Mouse (Mus musculus) neural tube, embryonic 13.5 days (tissue): Measurements from ENCODE around the gene Serpinb9. TPM values are rescaled to one million over a fixed set of nuclear protein-coding genes. Genes with fewer than 3 reads are reported as not detected.
"Not testable (repeated sequence)": the region's sequence is repeated elsewhere in the genome, so short reads cannot be mapped to it uniquely, and the experiment has no call there.

Experiments
- ATAC-seq: fragments of 200-750 bp; cut with Nextera tagmentation; 2 replicates; pipeline ENCODE4 v1.8.0; 2017; ENCODE audit warnings: low read depth, mild to moderate bottlenecking, moderate TSS enrichment, moderate library complexity
- H3K27ac ChIP-seq: fragments of 300-500 bp; sonication (generic); replicated peaks from 2 replicates; pipeline ENCODE4 v1.5.1; 2015; ENCODE audit warnings: moderate library complexity, mild to moderate bottlenecking, inconsistent platforms
- H3K27me3 ChIP-seq: fragments of 300-500 bp; sonication (generic); 2 replicates; pipeline ENCODE4 v1.6.1; 2015; ENCODE audit warnings: mild to moderate bottlenecking, inconsistent platforms
- H3K36me3 ChIP-seq: fragments of 300-500 bp; sonication (generic); 2 replicates; pipeline ENCODE4 v1.6.1; 2015; ENCODE audit warnings: mild to moderate bottlenecking, inconsistent platforms
- H3K4me1 ChIP-seq: fragments of 300-500 bp; sonication (generic); replicated peaks from 2 replicates; pipeline ENCODE4 v1.6.1; 2015; ENCODE audit warnings: inconsistent platforms
- H3K4me2 ChIP-seq: fragments of 300-500 bp; sonication (generic); 2 replicates; pipeline ENCODE4 v1.6.1; 2015; ENCODE audit warnings: inconsistent platforms, mild to moderate bottlenecking, moderate library complexity
- H3K4me3 ChIP-seq: fragments of 300-500 bp; sonication (generic); 2 replicates; pipeline ENCODE4 v1.5.1; 2015; ENCODE audit warnings: mild to moderate bottlenecking, inconsistent platforms
- H3K9ac ChIP-seq: fragments of 300-500 bp; sonication (generic); 2 replicates; pipeline ENCODE4 v1.6.1; 2015; ENCODE audit warnings: moderate library complexity, mild to moderate bottlenecking, inconsistent platforms
- H3K9me3 ChIP-seq: fragments of 300-500 bp; sonication (generic); 2 replicates; pipeline ENCODE4 v1.6.1; 2016; ENCODE audit warnings: inconsistent platforms
- WGBS: fragments of 180-500 bp; shearing (Covaris S2); methylation state at CpG from one replicate; pipeline ENCODE4 v1.1.7; 2015; 5-methylcytosine and 5-hydroxymethylcytosine counted together
- polyA plus RNA-seq: library from polyadenylated mRNA; unstranded; fragments of >200 nt; fragmentation: Nextera tagmentation; extraction: Ambion mirVana; gene quantifications from 2 replicates; pipeline ENCODE4 v1.2.1, GENCODE M21; 2015

The Serpinb9 gene
- polyA plus RNA-seq, result 1.3 and 1.9 TPM in 2 replicates

- Histone ChIP-seq H3K4me2 (peak within 1 kb of the TSS; percentile 42), H3K27me3 (no peaks in the 10 kb centered on the region), H3K36me3 (no peaks in the 10 kb centered on the region), H3K9ac (0 out of 2 replicates have a peak within 1 kb of the TSS, but pooled peaks have one; percentile 35), H3K4me3 (peak within 1 kb of the TSS; percentile 20; the same call in 1 of the 2 replicates), H3K27ac (no peak within 1 kb of the TSS), H3K9me3 (no peaks in the 10 kb centered on the region), H3K4me1 (peaks cover 8% of the 10 kb centered on the region; the same call in 1 of the 2 replicates)
- WGBS, result 79% methylated on average over 3 of the region's 3 CpGs
- ATAC-seq, result no peak
These were observed at the start of gene Serpinb9 for GRCm38 (mm10) chr13:33002950-33003349. Gene Serpinb9, plus strand, starts transcription at chr13:33003250.

- no peaks in the 10 kb centered on the region for H3K27me3 ChIP-seq
- no peak for ATAC-seq
- H3K4me2 ChIP-seq, result no peak overlapping the region
- no peak overlapping the region for H3K9ac ChIP-seq
- H3K27ac ChIP-seq, result no peak overlapping the region
- H3K4me3 ChIP-seq, result no peak overlapping the region
- no peaks in the 10 kb centered on the region for H3K9me3 ChIP-seq
- 71% methylated on average over 4 of the region's 4 CpGs for WGBS
- no peaks in the 10 kb centered on the region for H3K4me1 ChIP-seq
- no peaks in the 10 kb centered on the region for H3K36me3 ChIP-seq
These were observed 46.5 kb upstream of the Serpinb9 start for GRCm38 (mm10) chr13:32956537-32956936.

- Histone ChIP-seq H3K4me2 (no peak overlapping the region), H3K9ac (no peak overlapping the region), H3K27ac (no peak overlapping the region), H3K4me1 (no peaks in the 10 kb centered on the region), H3K4me3 (no peak overlapping the region), H3K36me3 (no peaks in the 10 kb centered on the region), H3K27me3 (no peaks in the 10 kb centered on the region), H3K9me3 (no peaks in the 10 kb centered on the region)
- WGBS, result 88% methylated on average over 4 of the region's 4 CpGs
- no peak for ATAC-seq
These were observed 45.1 kb upstream of the Serpinb9 start for GRCm38 (mm10) chr13:32957917-32958316.

- not testable (repeated sequence) for H3K9me3 ChIP-seq, H3K27me3 ChIP-seq, H3K4me1 ChIP-seq, H3K4me3 ChIP-seq, ATAC-seq, H3K36me3 ChIP-seq, H3K9ac ChIP-seq, H3K4me2 ChIP-seq, H3K27ac ChIP-seq
- 86% methylated on average over 7 of the region's 7 CpGs for WGBS
These were observed 44.5 kb upstream of the Serpinb9 start for GRCm38 (mm10) chr13:32958521-32958920.

- no peak overlapping the region for H3K9ac ChIP-seq
- no peak overlapping the region for H3K27ac ChIP-seq
- no peaks in the 10 kb centered on the region for H3K27me3 ChIP-seq
- H3K4me1 ChIP-seq, result 0 out of 2 replicates have a peak, but pooled peaks cover 4% of the 10 kb centered on the region
- H3K4me3 ChIP-seq, result no peak overlapping the region
- H3K4me2 ChIP-seq, result no peak overlapping the region
- no peaks in the 10 kb centered on the region for H3K9me3 ChIP-seq
- H3K36me3 ChIP-seq, result no peaks in the 10 kb centered on the region
- WGBS, result 85% methylated on average over 9 of the region's 9 CpGs
- no peak for ATAC-seq
These were observed 38.9 kb upstream of the Serpinb9 start for GRCm38 (mm10) chr13:32963990-32964753.

- H3K27me3 ChIP-seq, result no peaks in the 10 kb centered on the region
- WGBS, result 40% methylated on average over 16 of the region's 16 CpGs
- peak; percentile 23; the same call in 1 of the 2 replicates for ATAC-seq
- H3K4me2 ChIP-seq, result peak within 1 kb of the TSS; percentile 42
- H3K27ac ChIP-seq, result no peak within 1 kb of the TSS
- H3K9ac ChIP-seq, result no peak within 1 kb of the TSS
- peak within 1 kb of the TSS; percentile 19; the same call in 1 of the 2 replicates for H3K4me3 ChIP-seq
- 0 out of 2 replicates have a peak, but pooled peaks cover 4% of the 10 kb centered on the region for H3K4me1 ChIP-seq
- no peaks in the 10 kb centered on the region for H3K36me3 ChIP-seq
- H3K9me3 ChIP-seq, result no peaks in the 10 kb centered on the region
These were observed 37.9 kb upstream of the Serpinb9 start, which contains the start of gene Serpinb6b for GRCm38 (mm10) chr13:32964989-32965811. Gene Serpinb6b, plus strand, starts transcription at chr13:32965209.

- no peak overlapping the region for H3K9ac ChIP-seq
- 78% methylated on average over 5 of the region's 5 CpGs for WGBS
- no peaks in the 10 kb centered on the region for H3K9me3 ChIP-seq
- H3K4me2 ChIP-seq, result no peak overlapping the region
- no peak overlapping the region for H3K27ac ChIP-seq
- ATAC-seq, result no peak
- H3K27me3 ChIP-seq, result no peaks in the 10 kb centered on the region
- no peak overlapping the region for H3K4me3 ChIP-seq
- 0 out of 2 replicates have a peak, but pooled peaks cover 4% of the 10 kb centered on the region for H3K4me1 ChIP-seq
- no peaks in the 10 kb centered on the region for H3K36me3 ChIP-seq
These were observed 36.9 kb upstream of the Serpinb9 start for GRCm38 (mm10) chr13:32966116-32966515.

GRCm38 (mm10) chr13:32967233-32967632 lies 35.8 kb upstream of the Serpinb9 start:
- Histone ChIP-seq H3K4me2 (no peak overlapping the region), H3K36me3 (no peaks in the 10 kb centered on the region)
- ATAC-seq, result no peak

GRCm38 (mm10) chr13:32968353-32968984 lies 34.6 kb upstream of the Serpinb9 start:
- Histone ChIP-seq H3K4me2 (no peak overlapping the region), H3K27me3 (no peaks in the 10 kb centered on the region), H3K9me3 (no peaks in the 10 kb centered on the region), H3K27ac (no peak overlapping the region), H3K9ac (no peak overlapping the region), H3K4me3 (no peak overlapping the region), H3K4me1 (0 out of 2 replicates have a peak, but pooled peaks cover 4% of the 10 kb centered on the region), H3K36me3 (no peaks in the 10 kb centered on the region)
- ATAC-seq, result no peak
- 79% methylated on average over 5 of the region's 5 CpGs for WGBS

More at GRCm38 (mm10) chr13:32967233-32967632, 35.8 kb upstream of the Serpinb9 start:
- Histone ChIP-seq H3K9me3 (no peaks in the 10 kb centered on the region), H3K4me1 (0 out of 2 replicates have a peak, but pooled peaks cover 4% of the 10 kb centered on the region), H3K27me3 (no peaks in the 10 kb centered on the region), H3K27ac (no peak overlapping the region), H3K4me3 (no peak overlapping the region), H3K9ac (no peak overlapping the region)

GRCm38 (mm10) chr13:32968996-32969640 lies 33.9 kb upstream of the Serpinb9 start:
- no peak overlapping the region for H3K4me3 ChIP-seq
- H3K27ac ChIP-seq, result no peak overlapping the region
- WGBS, result 83% methylated on average over 4 of the region's 4 CpGs
- no peaks in the 10 kb centered on the region for H3K9me3 ChIP-seq
- H3K36me3 ChIP-seq, result no peaks in the 10 kb centered on the region
- no peak overlapping the region for H3K9ac ChIP-seq
- 0 out of 2 replicates have a peak, but pooled peaks cover 4% of the 10 kb centered on the region for H3K4me1 ChIP-seq
- no peak for ATAC-seq
- no peak overlapping the region for H3K4me2 ChIP-seq
- H3K27me3 ChIP-seq, result no peaks in the 10 kb centered on the region

GRCm38 (mm10) chr13:32969641-32970040 lies 33.4 kb upstream of the Serpinb9 start:
- Histone ChIP-seq H3K4me2 (no peak overlapping the region), H3K9ac (no peak overlapping the region), H3K4me3 (no peak overlapping the region), H3K36me3 (no peaks in the 10 kb centered on the region), H3K27ac (no peak overlapping the region), H3K9me3 (no peaks in the 10 kb centered on the region), H3K27me3 (no peaks in the 10 kb centered on the region), H3K4me1 (0 out of 2 replicates have a peak, but pooled peaks cover 4% of the 10 kb centered on the region)
- WGBS, result 88% methylated on average over 1 of the region's 1 CpGs
- no peak for ATAC-seq
